Mouse (Mus musculus): ENCODE measurements around the gene Rnps1. TPM values are rescaled to one million over a fixed set of nuclear protein-coding genes. Genes with fewer than 3 reads are reported as not detected.
"Not testable (repeated sequence)": the region's sequence is repeated elsewhere in the genome, so short reads cannot be mapped to it uniquely, and the experiment has no call there.

The Rnps1 gene
- polyA plus RNA-seq, 1 experiment from 2014 or later: 275 TPM

- Histone ChIP-seq H3K9ac (peak overlapping the region; percentile 90), H3K27ac (replicated peaks) (peak overlapping the region; percentile 98), H3K9me3 (replicated peaks) (no peaks in the 10 kb centered on the region), H3K27me3 (no peaks in the 10 kb centered on the region), H3K36me3 (peaks cover 24% of the 10 kb centered on the region), H3K4me3 (replicated peaks) (peak overlapping the region; percentile 71), H3K4me2 (replicated peaks) (peak overlapping the region; percentile 64), H3K4me1 (peaks cover 18% of the 10 kb centered on the region; the same call in 1 of the 2 replicates)
- WGBS: 2% methylated on average over 14 of the region's 14 CpGs
- no peak for ATAC-seq (ENCODE audit: insufficient number of reproducible peaks, low FRiP score, low TSS enrichment, low read depth)
Measured at GRCm38 (mm10) chr17:24454218-24454755, 39.9 kb downstream of the Rnps1 start.

- peak; percentile 93 for ATAC-seq (ENCODE audit: insufficient number of reproducible peaks, low FRiP score, low TSS enrichment, low read depth)
- under 1% methylated on average over 67 of the region's 67 CpGs for WGBS
Measured at GRCm38 (mm10) chr17:24454756-24455522, 40.6 kb downstream of the Rnps1 start.

DNA sequence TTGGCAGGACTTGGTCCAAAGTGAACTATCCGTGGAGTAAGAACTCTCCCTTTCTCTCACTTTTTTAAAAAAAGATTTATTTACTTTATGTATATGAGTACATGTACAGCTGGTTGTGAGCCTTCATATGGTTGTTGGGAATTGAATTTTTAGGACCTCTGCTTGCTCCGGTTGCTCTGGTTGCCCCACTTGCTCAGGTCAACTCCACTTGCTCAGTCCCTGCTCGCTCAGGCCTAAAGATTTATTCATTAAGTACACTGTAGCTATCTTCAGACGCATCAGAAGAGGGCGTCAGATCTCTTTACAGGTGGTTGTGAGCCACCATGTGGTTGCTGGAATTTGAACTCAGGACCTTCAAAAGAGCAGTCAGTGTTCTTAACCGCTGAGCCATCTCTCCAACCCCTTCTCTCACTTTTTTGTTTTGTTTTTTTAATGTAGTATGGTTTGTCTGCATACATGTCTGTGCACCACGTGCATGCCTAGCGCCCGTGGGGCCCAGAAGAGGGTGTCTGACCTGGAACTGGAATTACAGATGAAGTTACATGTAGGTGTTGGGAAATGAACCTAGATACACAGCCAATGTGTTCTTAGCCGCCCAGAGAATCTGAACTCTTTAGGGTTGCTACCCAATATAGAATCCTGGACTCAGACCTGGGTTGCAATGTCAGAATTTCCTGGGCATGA is 41.3 kb downstream of the Rnps1 start:
- Histone ChIP-seq H3K36me3 (peaks cover 12% of the 10 kb centered on the region), H3K4me3 (replicated peaks) (peak overlapping the region; percentile 71), H3K4me1 (peaks cover 18% of the 10 kb centered on the region; the same call in 1 of the 2 replicates), H3K4me2 (replicated peaks) (peak overlapping the region; percentile 42), H3K27ac (replicated peaks) (peak overlapping the region; percentile 72)
- not testable (repeated sequence) for H3K9me3 ChIP-seq (replicated peaks); H3K9ac ChIP-seq; ATAC-seq (ENCODE audit: insufficient number of reproducible peaks, low FRiP score, low TSS enrichment, low read depth); H3K27me3 ChIP-seq
- 47% methylated on average over 10 of the region's 10 CpGs for WGBS

More at GRCm38 (mm10) chr17:24454756-24455522, 40.6 kb downstream of the Rnps1 start:
- Histone ChIP-seq H3K27me3 (no peaks in the 10 kb centered on the region), H3K4me2 (replicated peaks) (peak overlapping the region; percentile 64), H3K9ac (peak overlapping the region; percentile 90), H3K4me3 (replicated peaks) (peak overlapping the region; percentile 71), H3K36me3 (peaks cover 17% of the 10 kb centered on the region), H3K27ac (replicated peaks) (peak overlapping the region; percentile 98), H3K4me1 (peaks cover 18% of the 10 kb centered on the region; the same call in 1 of the 2 replicates), H3K9me3 (replicated peaks) (no peaks in the 10 kb centered on the region)

GRCm38 (mm10) chr17:24461580-24461979 is 47.2 kb downstream of the Rnps1 start:
- Histone ChIP-seq H3K27me3 (no peaks in the 10 kb centered on the region), H3K27ac (replicated peaks) (no peak overlapping the region), H3K9ac (no peak overlapping the region), H3K4me1 (no peaks in the 10 kb centered on the region), H3K9me3 (replicated peaks) (no peaks in the 10 kb centered on the region), H3K4me3 (replicated peaks) (no peak overlapping the region), H3K4me2 (replicated peaks) (no peak overlapping the region), H3K36me3 (no peaks in the 10 kb centered on the region)
- WGBS: 68% methylated on average over 2 of the region's 2 CpGs
- ATAC-seq (ENCODE audit: insufficient number of reproducible peaks, low FRiP score, low TSS enrichment, low read depth): no peak

DNA sequence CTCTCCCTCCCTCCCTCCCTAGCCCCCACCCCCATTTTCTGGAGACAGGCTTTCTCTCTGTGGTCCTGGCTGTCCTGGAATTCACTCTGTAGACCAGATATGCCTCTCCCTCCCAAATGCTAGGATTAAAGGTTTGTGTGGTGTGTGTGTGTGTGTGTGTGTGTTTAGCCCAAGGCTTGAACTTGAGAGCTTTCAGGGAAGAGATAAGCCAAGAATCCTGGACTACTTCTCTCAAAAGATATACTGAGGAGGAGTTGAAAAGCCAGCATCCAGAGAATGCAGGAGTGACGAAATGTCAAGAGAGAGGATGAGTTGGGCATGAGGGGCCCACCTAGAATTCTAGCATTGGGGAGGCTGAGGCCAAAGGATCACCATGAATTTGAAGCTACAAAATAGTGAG is 48.6 kb downstream of the Rnps1 start:
- Histone ChIP-seq H3K36me3 (no peaks in the 10 kb centered on the region), H3K27me3 (no peaks in the 10 kb centered on the region), H3K27ac (replicated peaks) (no peak overlapping the region), H3K4me1 (no peaks in the 10 kb centered on the region), H3K4me3 (replicated peaks) (no peak overlapping the region), H3K9me3 (replicated peaks) (no peaks in the 10 kb centered on the region), H3K9ac (no peak overlapping the region), H3K4me2 (replicated peaks) (no peak overlapping the region)
- 69% methylated on average over 1 of the region's 1 CpGs for WGBS
- ATAC-seq (ENCODE audit: insufficient number of reproducible peaks, low FRiP score, low TSS enrichment, low read depth): no peak

GRCm38 (mm10) chr17:24463374-24464133 is 49.2 kb downstream of the Rnps1 start:
- H3K9ac ChIP-seq: no peak overlapping the region
- H3K9me3 ChIP-seq (replicated peaks): no peaks in the 10 kb centered on the region
- H3K27ac ChIP-seq (replicated peaks): no peak overlapping the region
- no peaks in the 10 kb centered on the region for H3K4me1 ChIP-seq
- ATAC-seq (ENCODE audit: insufficient number of reproducible peaks, low FRiP score, low TSS enrichment, low read depth): no peak
- H3K27me3 ChIP-seq: no peaks in the 10 kb centered on the region
- H3K36me3 ChIP-seq: no peaks in the 10 kb centered on the region
- 52% methylated on average over 6 of the region's 6 CpGs for WGBS
- H3K4me3 ChIP-seq (replicated peaks): no peak overlapping the region
- H3K4me2 ChIP-seq (replicated peaks): no peak overlapping the region

- peaks cover 25% of the 10 kb centered on the region for H3K4me1 ChIP-seq
- no peaks in the 10 kb centered on the region for H3K9me3 ChIP-seq (replicated peaks)
- no peaks in the 10 kb centered on the region for H3K27me3 ChIP-seq
- no peak overlapping the region for H3K4me3 ChIP-seq (replicated peaks)
- H3K27ac ChIP-seq (replicated peaks): no peak overlapping the region
- WGBS: 95% methylated on average over 5 of the region's 5 CpGs
- H3K36me3 ChIP-seq: peaks cover 3% of the 10 kb centered on the region; the same call in 1 of the 2 replicates
- no peak for ATAC-seq (ENCODE audit: insufficient number of reproducible peaks, low FRiP score, low TSS enrichment, low read depth)
- no peak overlapping the region for H3K4me2 ChIP-seq (replicated peaks)
- no peak overlapping the region for H3K9ac ChIP-seq
Measured at GRCm38 (mm10) chr17:24468636-24469246, 54.4 kb downstream of the Rnps1 start.

GRCm38 (mm10) chr17:24469336-24469909 is 55.1 kb downstream of the Rnps1 start:
- H3K9me3 ChIP-seq (replicated peaks): no peaks in the 10 kb centered on the region
- peak overlapping the region; percentile 43 for H3K9ac ChIP-seq
- peaks cover 9% of the 10 kb centered on the region for H3K36me3 ChIP-seq
- H3K4me3 ChIP-seq (replicated peaks): peak overlapping the region; percentile 84
- H3K27me3 ChIP-seq: no peaks in the 10 kb centered on the region
- H3K27ac ChIP-seq (replicated peaks): peak overlapping the region; percentile 82
- H3K4me1 ChIP-seq: peaks cover 25% of the 10 kb centered on the region
- 18% methylated on average over 7 of the region's 7 CpGs for WGBS
- peak overlapping the region; percentile 96 for H3K4me2 ChIP-seq (replicated peaks)
- ATAC-seq (ENCODE audit: insufficient number of reproducible peaks, low FRiP score, low TSS enrichment, low read depth): no peak

DNA sequence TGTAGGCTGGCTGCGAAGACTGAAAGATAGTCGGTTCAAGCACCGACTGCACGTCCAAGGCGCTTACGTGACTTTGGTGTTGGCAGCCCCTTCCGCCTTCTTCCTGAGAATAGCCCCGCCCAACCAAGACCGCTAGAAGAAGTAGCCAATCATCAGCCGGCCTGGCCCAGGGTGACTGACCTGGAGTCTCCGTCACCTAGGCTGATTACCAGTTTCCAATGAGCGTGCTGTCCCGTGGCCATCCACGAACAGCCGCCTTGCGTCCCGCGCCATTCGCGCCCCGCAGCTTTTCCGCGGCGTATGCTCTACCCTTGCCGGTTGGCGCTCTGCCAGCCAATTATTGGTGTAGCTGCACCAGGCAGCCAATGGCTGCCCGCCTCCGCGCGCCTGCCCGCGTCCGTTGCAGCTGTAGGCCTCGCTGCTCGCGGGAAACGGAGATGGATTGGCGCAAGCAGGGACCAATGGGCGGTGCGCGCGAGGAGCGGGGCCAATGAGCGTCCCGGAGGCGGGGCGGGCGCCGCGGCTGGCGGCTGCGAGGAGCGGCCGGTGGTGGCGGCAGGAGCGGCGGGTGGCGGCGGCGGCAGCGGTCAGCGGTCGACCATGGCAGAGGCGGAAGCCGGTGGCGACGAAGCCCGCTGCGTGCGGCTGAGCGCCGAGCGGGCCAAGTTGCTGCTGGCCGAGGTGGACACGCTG is 55.7 kb downstream of the Rnps1 start, which contains the start of the genes E4f1 and Pgp:
TSS of gene E4f1 (minus strand) at position 404 of the 693 bp plus-strand sequence.
TSS of gene Pgp (plus strand) at position 483 of the 693 bp plus-strand sequence.
- Histone ChIP-seq H3K36me3 (peaks cover 15% of the 10 kb centered on the region), H3K4me3 (replicated peaks) (peak within 1 kb of the TSS; percentile 84), H3K27me3 (no peaks in the 10 kb centered on the region), H3K9me3 (replicated peaks) (no peaks in the 10 kb centered on the region), H3K9ac (peak within 1 kb of the TSS; percentile 75), H3K4me2 (replicated peaks) (peak within 1 kb of the TSS; percentile 96), H3K4me1 (peaks cover 25% of the 10 kb centered on the region), H3K27ac (replicated peaks) (peak within 1 kb of the TSS; percentile 82)
- WGBS: 1% methylated on average over 67 of the region's 75 CpGs
- peak; percentile 97 for ATAC-seq (ENCODE audit: insufficient number of reproducible peaks, low FRiP score, low TSS enrichment, low read depth)

All from embryonic facial prominence, embryonic 15.5 days (tissue).